Mouse (Mus musculus) liver, embryonic 12.5 days (tissue): Measurements from ENCODE around the gene Adcy3. TPM values are rescaled to one million over a fixed set of nuclear protein-coding genes. Genes with fewer than 3 reads are reported as not detected.

Experiments used
- ATAC-seq: fragments of 200-750 bp; cut with Nextera tagmentation; 2 replicates; pipeline ENCODE4 v1.8.0; 2017; ENCODE audit warnings: moderate number of reproducible peaks, mild to moderate bottlenecking, moderate library complexity
- H3K27ac ChIP-seq: fragments of 300-500 bp; sonication (generic); 2 replicates; pipeline ENCODE4 v1.5.1; 2016; ENCODE audit warnings: mild to moderate bottlenecking
- H3K27me3 ChIP-seq: fragments of 300-500 bp; sonication (generic); replicated peaks from 2 replicates; pipeline ENCODE4 v1.6.1; 2016; ENCODE audit warnings: mild to moderate bottlenecking, moderate library complexity
- H3K36me3 ChIP-seq: fragments of 300-500 bp; sonication (generic); 2 replicates; pipeline ENCODE4 v1.6.1; 2016; ENCODE audit warnings: mild to moderate bottlenecking, moderate library complexity
- H3K4me1 ChIP-seq: fragments of 300-500 bp; sonication (generic); 2 replicates; pipeline ENCODE4 v1.6.1; 2016
- H3K4me2 ChIP-seq: fragments of 300-500 bp; sonication (generic); 2 replicates; pipeline ENCODE4 v1.6.1; 2016; ENCODE audit warnings: mild to moderate bottlenecking, moderate library complexity
- H3K4me3 ChIP-seq: fragments of 300-500 bp; sonication (generic); 2 replicates; pipeline ENCODE4 v1.5.1; 2016; ENCODE audit warnings: mild to moderate bottlenecking, moderate library complexity
- H3K9ac ChIP-seq: fragments of 300-500 bp; sonication (generic); 2 replicates; pipeline ENCODE4 v1.6.1; 2016; ENCODE audit warnings: mild to moderate bottlenecking, moderate library complexity
- H3K9me3 ChIP-seq: fragments of 300-500 bp; sonication (generic); replicated peaks from 2 replicates; pipeline ENCODE4 v1.6.1; 2016; ENCODE audit warnings: mild to moderate bottlenecking, moderate library complexity
- WGBS: fragments of 180-500 bp; shearing (Covaris S2); methylation state at CpG from one replicate; pipeline ENCODE4 v1.1.7; 2016; ENCODE audit not compliant: insufficient replicate concordance; 5-methylcytosine and 5-hydroxymethylcytosine counted together
- polyA plus RNA-seq: library from polyadenylated mRNA; unstranded; fragments of >200 nt; fragmentation: Nextera tagmentation; extraction: Ambion mirVana; gene quantifications from 2 replicates; pipeline ENCODE4 v1.2.1, GENCODE M21; 2016

Gene Adcy3
- polyA plus RNA-seq, 1 experiment from 2014 or later = 2.0 TPM

DNA sequence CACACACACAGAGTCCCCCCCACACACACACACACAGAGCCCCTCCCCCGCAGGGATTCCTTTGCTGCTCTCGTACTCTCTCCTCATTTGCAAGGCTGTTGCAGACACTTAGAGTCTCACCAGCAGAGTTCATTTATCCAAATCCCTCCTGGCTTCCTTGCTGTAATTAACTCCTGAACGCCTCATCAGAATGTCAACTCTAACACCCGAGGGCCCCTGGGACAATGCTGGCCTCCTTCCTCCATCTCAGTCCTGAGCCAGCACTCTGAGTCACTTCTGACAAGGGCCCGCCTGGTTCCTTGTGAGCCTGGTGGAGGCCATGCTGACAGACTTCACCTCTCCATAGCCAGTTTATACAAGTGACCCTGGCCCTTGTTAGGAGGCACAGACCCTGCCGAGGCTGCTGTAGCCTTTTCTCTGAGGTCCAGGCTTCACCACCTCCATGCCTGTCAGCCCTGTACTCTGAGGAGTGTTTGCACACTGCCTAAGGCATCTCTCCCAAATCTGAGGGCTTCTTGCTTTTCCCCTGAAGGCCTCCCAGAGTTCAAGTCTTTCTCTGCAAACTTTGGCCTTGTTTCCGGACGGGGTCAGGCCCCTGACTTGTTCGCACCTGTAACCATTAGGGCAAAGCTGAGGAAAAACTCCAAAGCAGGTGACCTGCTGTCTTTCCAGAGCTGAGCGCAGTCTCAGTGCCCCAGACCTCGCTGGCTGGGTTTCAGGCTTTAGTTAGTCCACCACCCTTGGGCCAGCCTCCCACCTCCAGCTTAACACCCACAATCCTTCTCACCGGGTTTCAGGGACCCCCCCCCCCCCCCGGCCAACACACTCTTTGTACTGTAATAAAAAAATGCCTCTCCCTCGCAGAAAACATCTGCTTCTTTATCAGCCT, 55.5 kb downstream of the Adcy3 start:
- Histone ChIP-seq H3K36me3 (no peaks in the 10 kb centered on the region), H3K9me3 (no peaks in the 10 kb centered on the region), H3K9ac (no peak overlapping the region), H3K4me2 (no peak overlapping the region), H3K4me3 (no peak overlapping the region), H3K4me1 (peaks cover 6% of the 10 kb centered on the region; the same call in 1 of the 2 replicates), H3K27me3 (no peaks in the 10 kb centered on the region), H3K27ac (no peak overlapping the region)
- 43% methylated on average over 14 of the region's 14 CpGs for WGBS
- 0 out of 2 replicates have a peak, but pooled peaks have one; percentile 42 for ATAC-seq

DNA sequence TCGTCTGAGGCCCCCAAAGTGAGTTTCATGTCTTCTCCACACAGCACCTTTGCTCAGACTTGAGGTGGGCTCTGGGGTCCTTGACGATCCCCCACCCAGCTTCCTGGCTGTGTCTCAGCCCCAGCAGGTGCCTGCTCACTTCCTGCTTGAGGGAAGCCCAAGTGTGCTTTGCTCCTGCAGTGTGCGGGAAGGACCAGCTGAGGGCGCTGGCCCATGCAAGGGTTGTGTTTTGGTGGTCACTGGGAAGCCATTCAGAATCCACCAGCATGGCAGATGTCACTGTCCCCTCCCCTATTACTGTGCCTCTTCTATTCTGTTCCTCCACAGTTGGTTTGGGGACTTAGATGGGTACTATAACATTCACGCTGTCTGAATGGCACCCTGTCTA, 56.2 kb downstream of the Adcy3 start:
- Histone ChIP-seq H3K9ac (no peak overlapping the region), H3K4me2 (no peak overlapping the region), H3K27ac (no peak overlapping the region), H3K4me3 (no peak overlapping the region), H3K36me3 (no peaks in the 10 kb centered on the region), H3K9me3 (no peaks in the 10 kb centered on the region), H3K27me3 (no peaks in the 10 kb centered on the region), H3K4me1 (peaks cover 6% of the 10 kb centered on the region; the same call in 1 of the 2 replicates)
- WGBS = 34% methylated on average over 5 of the region's 5 CpGs
- no peak for ATAC-seq

DNA sequence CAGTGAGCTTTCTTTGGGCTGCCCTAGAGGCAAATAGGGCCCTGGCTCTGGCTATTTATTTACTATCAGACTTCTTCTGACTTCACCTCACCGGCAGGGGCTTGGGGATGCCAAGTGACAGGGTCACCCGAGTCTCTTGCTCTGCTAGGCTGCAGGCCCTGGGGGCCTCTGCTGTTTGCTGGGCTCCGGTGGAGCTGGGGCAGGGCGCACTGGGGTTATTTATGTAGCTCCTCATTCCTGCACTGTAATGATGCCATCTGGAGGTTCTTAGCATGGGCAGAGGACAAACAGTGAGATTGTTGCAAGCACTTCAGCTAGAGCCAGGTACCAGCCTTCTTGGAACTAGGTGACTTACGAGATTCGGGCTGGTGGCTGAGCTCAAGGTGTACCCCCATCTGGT, 59.6 kb downstream of the Adcy3 start:
- H3K4me1 ChIP-seq = peaks cover 6% of the 10 kb centered on the region; the same call in 1 of the 2 replicates
- H3K4me2 ChIP-seq = no peak overlapping the region
- no peak for ATAC-seq
- no peak overlapping the region for H3K9ac ChIP-seq
- H3K36me3 ChIP-seq = no peaks in the 10 kb centered on the region
- H3K9me3 ChIP-seq = no peaks in the 10 kb centered on the region
- H3K27ac ChIP-seq = no peak overlapping the region; the same call in 1 of the 2 replicates
- H3K4me3 ChIP-seq = no peak overlapping the region
- WGBS = 76% methylated on average over 6 of the region's 6 CpGs
- H3K27me3 ChIP-seq = no peaks in the 10 kb centered on the region

DNA sequence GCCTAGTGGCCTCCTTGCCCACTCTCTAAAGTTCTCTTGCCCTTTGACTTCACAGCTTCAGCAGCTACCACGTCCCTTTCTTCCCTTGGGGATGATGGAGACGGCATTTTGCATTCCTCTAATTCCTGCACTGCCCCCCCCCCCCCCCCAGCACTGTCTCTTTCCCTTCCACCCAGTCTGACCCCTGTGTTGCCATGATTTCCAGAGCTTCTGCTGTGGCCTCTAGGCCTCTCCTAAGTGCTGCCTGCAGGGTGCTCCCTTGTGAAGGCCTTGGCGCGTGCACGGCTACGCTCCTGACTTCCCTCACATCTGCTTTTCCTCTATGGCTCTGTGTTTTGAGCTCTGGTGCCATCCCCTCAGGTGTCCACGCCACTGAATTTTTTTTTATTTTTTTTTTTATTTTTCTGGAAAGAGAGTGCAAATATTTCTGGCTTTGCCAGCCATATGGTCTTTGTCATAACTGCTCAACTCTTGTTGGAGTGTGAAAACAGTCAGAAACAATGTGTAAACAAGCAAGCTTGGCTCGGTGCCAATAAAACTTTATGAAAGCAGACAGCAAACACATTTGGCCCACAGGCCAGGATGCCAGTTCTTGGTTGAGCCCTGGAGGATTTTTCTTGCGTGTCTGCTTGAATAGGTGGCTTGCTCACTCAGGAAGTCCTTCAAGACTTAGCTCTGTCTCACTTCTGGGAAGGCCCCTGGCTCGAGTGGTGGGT, 60.3 kb downstream of the Adcy3 start:
- Histone ChIP-seq H3K27me3 (no peaks in the 10 kb centered on the region), H3K9me3 (no peaks in the 10 kb centered on the region), H3K36me3 (no peaks in the 10 kb centered on the region), H3K9ac (no peak overlapping the region), H3K4me1 (peaks cover 6% of the 10 kb centered on the region; the same call in 1 of the 2 replicates), H3K4me2 (no peak overlapping the region), H3K27ac (no peak overlapping the region), H3K4me3 (no peak overlapping the region)
- 68% methylated on average over 10 of the region's 10 CpGs for WGBS
- ATAC-seq = no peak

DNA sequence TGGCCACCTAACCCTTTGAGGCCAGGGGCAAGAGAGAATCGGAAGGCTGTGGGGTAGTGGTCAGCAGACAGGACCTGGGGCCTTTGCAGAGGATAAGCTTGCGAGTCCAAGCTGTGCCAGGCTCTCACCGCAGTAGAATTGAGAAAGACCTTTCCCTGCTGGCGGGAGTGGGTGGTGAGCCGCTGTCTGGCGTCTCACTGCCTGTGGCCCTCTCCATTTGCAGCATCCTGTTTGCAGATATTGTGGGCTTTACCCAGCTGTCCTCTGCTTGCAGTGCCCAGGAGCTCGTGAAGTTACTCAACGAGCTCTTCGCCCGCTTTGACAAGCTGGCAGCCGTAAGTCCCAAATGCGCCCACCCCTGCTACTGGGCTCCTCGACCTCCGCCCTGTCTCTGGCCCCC, 61.7 kb downstream of the Adcy3 start:
- no peak for ATAC-seq
- H3K4me2 ChIP-seq = no peak overlapping the region
- no peaks in the 10 kb centered on the region for H3K4me1 ChIP-seq
- H3K9ac ChIP-seq = no peak overlapping the region
- no peak overlapping the region for H3K4me3 ChIP-seq
- WGBS = 83% methylated on average over 14 of the region's 14 CpGs
- no peaks in the 10 kb centered on the region for H3K36me3 ChIP-seq
- H3K27ac ChIP-seq = no peak overlapping the region
- no peaks in the 10 kb centered on the region for H3K27me3 ChIP-seq
- no peaks in the 10 kb centered on the region for H3K9me3 ChIP-seq

DNA sequence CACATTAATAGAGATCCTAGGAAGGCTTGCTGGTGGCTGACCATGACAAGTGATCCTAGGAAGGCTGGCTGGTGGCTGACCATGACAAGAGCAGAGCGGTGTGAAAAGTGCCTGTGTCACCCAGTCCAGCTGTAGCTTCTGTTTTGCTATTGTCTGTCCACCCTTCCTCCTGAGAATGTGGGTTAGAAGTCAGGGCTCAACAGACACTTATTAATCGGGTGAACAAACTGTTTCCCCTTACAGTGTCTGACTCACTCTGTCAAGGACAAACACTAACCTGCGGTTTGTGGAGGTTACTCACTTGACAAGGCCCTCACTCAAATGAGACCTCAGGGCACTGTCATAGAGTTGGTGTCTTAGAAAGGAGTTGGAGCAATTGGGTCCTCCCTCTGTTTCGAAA, 65.8 kb downstream of the Adcy3 start:
- no peak for ATAC-seq
- Histone ChIP-seq H3K27me3 (no peaks in the 10 kb centered on the region), H3K27ac (no peak overlapping the region), H3K36me3 (no peaks in the 10 kb centered on the region), H3K4me2 (no peak overlapping the region), H3K9me3 (no peaks in the 10 kb centered on the region), H3K9ac (no peak overlapping the region), H3K4me1 (no peaks in the 10 kb centered on the region), H3K4me3 (no peak overlapping the region)
- WGBS = 74% methylated on average over 4 of the region's 4 CpGs

DNA sequence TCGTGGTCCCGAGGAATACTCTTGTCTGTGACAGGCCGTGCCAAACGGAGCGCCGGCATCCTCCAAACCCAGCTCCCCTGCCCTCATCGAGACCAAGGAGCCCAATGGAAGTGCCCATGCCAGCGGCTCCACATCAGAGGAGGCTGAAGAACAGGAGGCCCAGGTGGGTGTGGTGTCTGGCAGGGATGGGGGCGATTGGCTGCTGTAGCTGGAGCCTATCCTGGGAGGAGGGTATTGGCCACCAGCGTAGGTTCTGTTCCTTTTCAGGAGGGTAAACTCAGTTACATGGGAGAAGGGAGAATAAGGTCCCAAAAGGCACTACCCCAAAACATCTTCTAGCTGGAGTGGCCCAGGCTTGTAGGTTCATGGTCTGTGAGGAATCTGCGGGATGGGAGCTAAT, 66.4 kb downstream of the Adcy3 start:
- no peak overlapping the region for H3K4me3 ChIP-seq
- H3K9ac ChIP-seq = no peak overlapping the region
- 85% methylated on average over 11 of the region's 11 CpGs for WGBS
- H3K36me3 ChIP-seq = no peaks in the 10 kb centered on the region
- H3K4me1 ChIP-seq = no peaks in the 10 kb centered on the region
- no peak overlapping the region for H3K4me2 ChIP-seq
- H3K9me3 ChIP-seq = no peaks in the 10 kb centered on the region
- no peaks in the 10 kb centered on the region for H3K27me3 ChIP-seq
- no peak for ATAC-seq
- no peak overlapping the region for H3K27ac ChIP-seq

DNA sequence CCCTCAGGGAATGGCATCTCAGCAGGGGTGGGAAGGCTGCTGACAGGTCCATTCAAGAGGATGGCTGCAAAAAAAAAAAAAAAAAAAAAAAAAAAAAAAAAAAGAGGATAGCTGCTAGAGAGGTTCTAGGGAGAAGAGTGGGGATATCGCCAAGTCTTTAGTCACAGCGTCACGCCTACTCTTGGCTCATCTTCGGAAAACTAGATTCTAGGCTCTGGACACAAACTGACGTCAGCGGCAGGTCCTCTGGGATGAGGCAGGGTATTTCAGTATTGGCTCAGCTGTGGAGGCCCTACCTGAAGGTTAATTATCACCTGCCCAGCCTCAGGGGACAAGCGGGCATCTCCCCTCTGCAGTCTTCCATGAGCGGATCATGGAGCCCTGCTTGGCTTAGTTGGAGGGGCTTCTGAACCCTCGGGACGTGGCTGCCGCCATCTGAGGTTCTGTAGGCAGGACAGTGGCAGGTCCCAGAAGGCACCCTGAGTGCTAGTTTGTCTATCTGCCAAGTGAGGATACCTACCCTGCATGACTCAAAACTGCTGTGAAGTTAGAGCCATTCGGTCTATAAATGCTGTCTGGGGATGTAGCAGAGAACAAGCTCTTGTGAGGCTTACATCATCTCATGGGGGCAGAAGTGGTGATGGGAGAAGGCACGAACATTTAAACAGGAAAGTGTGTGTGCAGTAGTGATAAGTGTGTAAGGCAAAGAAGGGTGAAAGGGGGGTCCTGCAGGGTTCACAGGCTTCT, 68.7 kb downstream of the Adcy3 start:
- WGBS = 81% methylated on average over 13 of the region's 13 CpGs
- H3K36me3 ChIP-seq = peaks cover 18% of the 10 kb centered on the region; the same call in 1 of the 2 replicates
- no peak overlapping the region for H3K4me2 ChIP-seq
- no peak for ATAC-seq
- H3K4me3 ChIP-seq = no peak overlapping the region
- no peak overlapping the region for H3K9ac ChIP-seq
- no peaks in the 10 kb centered on the region for H3K9me3 ChIP-seq
- H3K27ac ChIP-seq = no peak overlapping the region
- H3K27me3 ChIP-seq = no peaks in the 10 kb centered on the region
- H3K4me1 ChIP-seq = no peaks in the 10 kb centered on the region

DNA sequence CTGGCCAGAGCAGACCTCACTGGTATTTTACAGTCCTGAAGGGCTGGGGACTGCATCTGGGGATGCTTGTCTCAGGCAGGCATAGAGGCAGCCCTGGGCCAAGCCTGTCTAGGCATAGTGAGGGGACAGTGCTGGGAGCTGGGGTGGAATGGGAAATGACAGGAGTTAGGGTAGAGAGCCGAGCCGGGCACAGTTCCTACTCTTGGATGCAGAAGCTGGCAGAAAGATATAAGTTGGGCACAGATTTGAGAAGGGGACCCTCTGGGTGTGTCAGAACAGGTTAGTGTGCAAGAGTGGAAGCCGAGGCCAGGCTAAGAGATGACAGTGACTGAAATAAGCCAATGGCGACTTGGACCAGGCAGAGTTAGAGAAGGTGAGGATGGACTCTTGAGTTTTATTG, 69.3 kb downstream of the Adcy3 start:
- H3K27ac ChIP-seq = no peak overlapping the region
- peaks cover 24% of the 10 kb centered on the region; the same call in 1 of the 2 replicates for H3K36me3 ChIP-seq
- no peak for ATAC-seq
- H3K4me2 ChIP-seq = no peak overlapping the region
- H3K9me3 ChIP-seq = no peaks in the 10 kb centered on the region
- H3K27me3 ChIP-seq = no peaks in the 10 kb centered on the region
- H3K4me3 ChIP-seq = no peak overlapping the region
- H3K9ac ChIP-seq = no peak overlapping the region
- no peaks in the 10 kb centered on the region for H3K4me1 ChIP-seq
- WGBS = 65% methylated on average over 4 of the region's 4 CpGs

DNA sequence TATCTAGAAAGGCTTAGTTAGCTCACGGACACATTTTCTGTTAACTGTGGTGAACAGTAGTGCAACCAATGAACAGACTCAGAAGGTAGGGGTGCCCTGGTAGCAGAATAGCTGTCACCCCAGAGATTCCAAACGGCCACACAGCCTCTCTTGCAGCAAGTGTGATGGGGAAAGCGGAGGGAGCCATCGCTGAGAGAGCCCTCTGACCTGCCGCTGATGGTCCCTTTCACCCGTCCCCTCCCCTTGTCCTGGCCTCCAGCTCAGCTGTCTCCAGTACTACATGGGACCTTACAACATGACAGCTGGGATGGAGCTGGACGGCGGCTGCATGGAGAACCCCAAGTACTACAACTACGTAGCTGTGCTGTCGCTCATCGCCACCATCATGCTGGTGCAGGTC, 73.2 kb downstream of the Adcy3 start:
- H3K9me3 ChIP-seq = no peaks in the 10 kb centered on the region
- no peaks in the 10 kb centered on the region for H3K27me3 ChIP-seq
- H3K4me2 ChIP-seq = no peak overlapping the region
- H3K4me1 ChIP-seq = no peaks in the 10 kb centered on the region
- 89% methylated on average over 11 of the region's 11 CpGs for WGBS
- no peak overlapping the region for H3K9ac ChIP-seq
- H3K27ac ChIP-seq = no peak overlapping the region
- ATAC-seq = no peak
- H3K36me3 ChIP-seq = peaks cover 42% of the 10 kb centered on the region
- no peak overlapping the region for H3K4me3 ChIP-seq

DNA sequence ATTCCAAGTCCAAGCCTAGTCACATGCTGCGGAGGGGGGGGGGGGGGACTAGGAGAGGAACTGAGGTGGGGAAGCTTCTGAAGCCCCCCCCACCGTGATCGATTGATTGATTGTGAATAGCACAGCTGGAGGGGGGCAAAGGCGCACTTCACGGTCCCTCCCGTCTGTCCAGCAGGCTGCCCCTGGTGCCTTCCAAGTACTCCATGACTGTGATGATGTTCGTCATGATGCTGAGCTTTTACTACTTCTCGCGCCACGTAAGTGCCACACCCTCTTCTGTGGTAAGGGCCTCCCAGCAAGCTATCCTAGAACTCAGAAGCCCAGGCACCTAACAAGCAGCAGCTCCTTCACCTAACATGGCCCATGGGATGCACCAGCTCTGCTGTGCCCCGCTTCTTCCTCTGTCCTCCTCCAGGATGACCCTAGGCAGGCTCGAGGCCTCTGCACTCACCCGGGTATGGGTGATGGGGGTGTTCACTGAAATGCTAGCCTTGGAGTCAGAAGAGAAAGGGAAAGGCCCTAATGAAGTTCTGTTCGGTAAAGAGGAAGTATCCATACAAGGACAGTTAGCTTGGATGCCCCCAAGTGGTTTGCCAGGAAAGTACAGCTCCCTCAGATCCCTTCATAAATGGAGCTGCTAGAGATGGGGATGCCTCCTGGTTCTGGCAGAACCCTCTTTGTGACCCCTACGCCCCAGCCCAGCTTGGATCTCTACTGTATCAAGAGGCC, 75.7 kb downstream of the Adcy3 start:
- H3K36me3 ChIP-seq = peaks cover 65% of the 10 kb centered on the region
- no peak overlapping the region for H3K4me2 ChIP-seq
- 71% methylated on average over 15 of the region's 15 CpGs for WGBS
- H3K4me1 ChIP-seq = no peaks in the 10 kb centered on the region
- no peak overlapping the region for H3K4me3 ChIP-seq
- no peaks in the 10 kb centered on the region for H3K9me3 ChIP-seq
- H3K27ac ChIP-seq = no peak overlapping the region
- no peak overlapping the region for H3K9ac ChIP-seq
- no peaks in the 10 kb centered on the region for H3K27me3 ChIP-seq
- ATAC-seq = no peak
